Mouse (Mus musculus) lung, postnatal 0 days (tissue): Measurements from ENCODE around the gene Moap1. TPM values are rescaled to one million over a fixed set of nuclear protein-coding genes. Genes with fewer than 3 reads are reported as not detected.

Source experiments
- ATAC-seq: fragments of 200-750 bp; cut with Nextera tagmentation; 2 replicates; pipeline ENCODE4 v1.8.0; 2017; ENCODE audit warnings: moderate library complexity
- DNase-seq: peaks from one replicate; pipeline ENCODE4 v3.0.0-alpha.2; 2016; ENCODE audit warnings: low spot score
- H3K27ac ChIP-seq: fragments of 300-500 bp; sonication (generic); 2 replicates; pipeline ENCODE4 v1.5.1; 2014; ENCODE audit warnings: antibody characterized with exemption, mild to moderate bottlenecking, low read length, mixed read lengths
- H3K27me3 ChIP-seq: fragments of 300-500 bp; sonication (generic); replicated peaks from 2 replicates; pipeline ENCODE4 v1.6.1; 2014; ENCODE audit warnings: low read length, mixed read lengths; ENCODE audit not compliant: insufficient read depth
- H3K36me3 ChIP-seq: fragments of 300-500 bp; sonication (generic); 2 replicates; pipeline ENCODE4 v1.6.1; 2014; ENCODE audit warnings: low read length, mixed read lengths; ENCODE audit not compliant: insufficient read depth
- H3K4me1 ChIP-seq: fragments of 300-500 bp; sonication (generic); 2 replicates; pipeline ENCODE4 v1.6.1; 2014; ENCODE audit warnings: antibody characterized with exemption, low read depth, low read length, mixed read lengths; ENCODE audit not compliant: insufficient read depth
- H3K4me2 ChIP-seq: fragments of 300-500 bp; sonication (generic); replicated peaks from 2 replicates; pipeline ENCODE4 v1.6.1; 2014; ENCODE audit warnings: low read depth, mild to moderate bottlenecking, low read length, moderate library complexity, mixed read lengths
- H3K4me3 ChIP-seq: fragments of 300-500 bp; sonication (generic); 2 replicates; pipeline ENCODE4 v1.5.1; 2014; ENCODE audit warnings: low read depth, low read length
- H3K9ac ChIP-seq: fragments of 300-500 bp; sonication (generic); replicated peaks from 2 replicates; pipeline ENCODE4 v1.6.1; 2014; ENCODE audit warnings: low read depth, mild to moderate bottlenecking
- H3K9me3 ChIP-seq: fragments of 300-500 bp; sonication (generic); 2 replicates; pipeline ENCODE4 v1.6.1; 2016; ENCODE audit warnings: low read length, mixed read lengths
- CTCF ChIP-seq: IDR thresholded peaks from 2 replicates; pipeline ENCODE4 v1.5.1; 2016; ENCODE audit warnings: antibody characterized with exemption, mild to moderate bottlenecking
- EP300 ChIP-seq: IDR thresholded peaks from 2 replicates; pipeline ENCODE4 v1.6.1; 2016; ENCODE audit warnings: antibody characterized with exemption, mild to moderate bottlenecking, control low read depth
- WGBS: fragments of 180-500 bp; shearing (Covaris S2); extraction: QIAGEN DNeasy Blood & Tissue Kit; methylation state at CpG from one replicate; pipeline ENCODE4 v1.1.7; 2014; 5-methylcytosine and 5-hydroxymethylcytosine counted together
- polyA plus RNA-seq: library from polyadenylated mRNA; unstranded; fragments of >200 nt; fragmentation: Nextera tagmentation; extraction: Ambion mirVana; gene quantifications from 2 replicates; pipeline ENCODE4 v1.2.1, GENCODE M21; 2015

The Moap1 gene
- polyA plus RNA-seq, 1 experiment from 2014 or later = 9.7 TPM

DNA sequence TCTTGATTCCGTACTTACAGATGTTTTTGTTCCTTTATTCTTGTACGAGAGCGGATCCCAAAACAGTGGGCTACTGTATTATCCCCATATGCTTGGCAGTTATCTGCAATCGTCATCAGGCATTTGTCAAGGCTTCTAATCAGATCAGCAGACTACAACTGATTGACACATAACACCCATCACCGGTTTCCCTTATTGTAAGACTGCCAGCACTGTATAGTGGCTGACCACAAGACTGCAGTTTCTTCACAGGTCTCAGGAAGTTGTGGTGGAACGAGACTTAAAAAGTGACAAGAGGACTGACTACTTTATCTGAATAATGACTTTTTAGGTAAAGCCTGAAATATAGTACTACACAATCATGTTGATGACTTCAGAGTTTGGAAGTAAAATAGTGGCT, 1.4 kb upstream of the Moap1 start:
- H3K9me3 ChIP-seq = no peaks in the 10 kb centered on the region
- H3K36me3 ChIP-seq = no peaks in the 10 kb centered on the region
- 0 out of 2 replicates have a peak overlapping the region, but pooled peaks have one; percentile 74 for H3K4me3 ChIP-seq
- DNase-seq (peak; percentile 52), ATAC-seq (no peak)
- H3K4me2 ChIP-seq = peak overlapping the region; percentile 92; the same call in 1 of the 2 replicates
- no peak overlapping the region for H3K27ac ChIP-seq
- H3K4me1 ChIP-seq = peaks cover 5% of the 10 kb centered on the region; the same call in 1 of the 2 replicates
- no peak overlapping the region for H3K9ac ChIP-seq
- TF ChIP-seq CTCF (0 out of 2 replicates have a peak, but pooled peaks have one; percentile 17), EP300 (no peak)
- WGBS = 46% methylated on average over 6 of the region's 6 CpGs
- H3K27me3 ChIP-seq = no peaks in the 10 kb centered on the region

DNA sequence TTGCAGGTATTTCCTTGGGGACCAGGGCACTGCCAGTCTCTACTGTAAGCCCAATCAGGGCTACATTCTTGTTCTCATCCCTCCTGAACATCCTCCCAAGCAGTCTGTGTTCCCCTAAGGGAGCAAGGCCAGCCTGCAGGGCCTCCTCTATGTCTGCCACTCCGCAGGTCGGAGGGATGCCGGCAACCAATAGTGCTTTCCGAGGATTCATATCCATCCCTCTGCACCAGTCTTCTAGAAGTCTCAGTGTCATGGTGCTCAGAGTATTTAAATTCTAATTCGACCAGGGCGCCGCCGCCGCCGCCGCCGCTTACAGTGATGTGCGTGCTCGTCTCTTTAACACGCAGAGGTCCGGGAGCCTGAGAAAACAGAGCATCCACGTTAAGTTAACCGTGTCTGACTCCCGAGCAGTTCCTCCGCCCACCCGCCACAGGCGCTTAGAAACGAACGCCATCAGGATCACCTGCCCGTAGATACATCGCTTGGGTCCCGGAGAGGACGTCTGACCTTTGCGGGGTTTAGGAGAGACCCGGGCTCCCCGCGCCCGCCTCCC, 349 bp downstream of the Moap1 start:
- H3K4me2 ChIP-seq = peak overlapping the region; percentile 92
- H3K36me3 ChIP-seq = no peaks in the 10 kb centered on the region
- peaks cover 5% of the 10 kb centered on the region; the same call in 1 of the 2 replicates for H3K4me1 ChIP-seq
- ATAC-seq = peak; percentile 4
- no peak for DNase-seq
- H3K4me3 ChIP-seq = peak overlapping the region; percentile 74
- TF ChIP-seq EP300 (no peak), CTCF (no peak)
- H3K9ac ChIP-seq = peak overlapping the region; percentile 73
- H3K27me3 ChIP-seq = no peaks in the 10 kb centered on the region
- peak overlapping the region; percentile 94 for H3K27ac ChIP-seq
- H3K9me3 ChIP-seq = no peaks in the 10 kb centered on the region
- 4% methylated on average over 33 of the region's 33 CpGs for whole genome bisulfite sequencing

DNA sequence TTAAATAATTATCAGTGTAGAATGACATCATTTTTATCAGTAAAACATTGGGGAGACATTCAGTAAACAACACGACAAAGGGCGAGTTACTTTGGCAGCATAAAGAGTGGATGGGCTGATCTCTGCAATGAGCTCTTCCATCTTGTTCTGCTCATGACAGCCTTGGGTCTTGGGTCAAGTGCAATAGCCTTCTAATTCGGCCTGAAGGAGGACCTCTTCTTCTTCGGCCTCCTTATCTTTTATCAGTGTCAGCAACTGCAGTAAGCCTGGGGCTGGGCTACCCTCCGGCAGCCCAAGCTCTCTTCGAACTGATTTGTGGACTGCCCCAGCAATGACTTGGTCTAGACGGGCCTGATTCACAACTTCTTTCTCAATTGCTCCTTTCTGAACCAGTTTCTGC, 1.4 kb downstream of the Moap1 start:
- peaks cover 5% of the 10 kb centered on the region; the same call in 1 of the 2 replicates for H3K4me1 ChIP-seq
- H3K9me3 ChIP-seq = no peaks in the 10 kb centered on the region
- TF ChIP-seq CTCF = no peak
- no peak for TF ChIP-seq EP300
- 69% methylated on average over 7 of the region's 7 CpGs for WGBS
- no peak overlapping the region for H3K4me3 ChIP-seq
- DNase-seq (no peak), ATAC-seq (no peak)
- H3K9ac ChIP-seq = no peak overlapping the region
- H3K4me2 ChIP-seq = no peak overlapping the region
- no peaks in the 10 kb centered on the region for H3K36me3 ChIP-seq
- H3K27ac ChIP-seq = no peak overlapping the region
- H3K27me3 ChIP-seq = no peaks in the 10 kb centered on the region

DNA sequence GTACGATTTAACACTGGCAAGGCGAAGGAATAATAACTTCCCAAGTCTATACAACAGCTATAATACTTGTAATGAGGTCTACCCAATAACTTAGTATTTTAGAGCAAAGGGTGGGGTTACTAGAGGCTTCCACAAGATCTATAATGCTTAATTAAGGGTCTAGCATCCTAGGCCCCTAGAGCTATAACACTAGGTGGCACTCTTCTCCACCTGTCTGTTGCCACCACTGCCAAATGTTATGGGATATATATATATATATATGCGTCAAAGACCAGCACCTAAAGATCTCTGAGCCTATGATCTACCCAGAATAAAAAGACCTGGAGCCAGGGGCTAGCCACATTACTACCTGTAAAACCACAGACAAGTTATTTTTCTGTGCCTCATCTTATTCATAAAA, 3.2 kb downstream of the Moap1 start:
- ATAC-seq (no peak), DNase-seq (peak; percentile 42)
- H3K27ac ChIP-seq = no peak overlapping the region

GRCm38 (mm10) chr12:102739096-102739495, 4.4 kb downstream of the Moap1 start:
- DNase-seq (no peak), ATAC-seq (no peak)
- Histone ChIP-seq H3K9me3 (no peaks in the 10 kb centered on the region), H3K4me2 (no peak overlapping the region), H3K36me3 (no peaks in the 10 kb centered on the region), H3K27ac (no peak overlapping the region), H3K4me1 (no peaks in the 10 kb centered on the region), H3K4me3 (no peak overlapping the region), H3K27me3 (no peaks in the 10 kb centered on the region), H3K9ac (no peak overlapping the region)
- TF ChIP-seq CTCF (no peak), EP300 (no peak)
- WGBS = 68% methylated on average over 5 of the region's 5 CpGs

More for the DNA sequence above, 3.2 kb downstream of the Moap1 start:
- Histone ChIP-seq H3K9ac (no peak overlapping the region), H3K9me3 (no peaks in the 10 kb centered on the region), H3K4me2 (no peak overlapping the region), H3K27me3 (no peaks in the 10 kb centered on the region), H3K4me1 (peaks cover 5% of the 10 kb centered on the region; the same call in 1 of the 2 replicates), H3K4me3 (no peak overlapping the region), H3K36me3 (no peaks in the 10 kb centered on the region)
- WGBS = 59% methylated on average over 3 of the region's 3 CpGs
- TF ChIP-seq CTCF = peak; percentile 69
- no peak for TF ChIP-seq EP300

DNA sequence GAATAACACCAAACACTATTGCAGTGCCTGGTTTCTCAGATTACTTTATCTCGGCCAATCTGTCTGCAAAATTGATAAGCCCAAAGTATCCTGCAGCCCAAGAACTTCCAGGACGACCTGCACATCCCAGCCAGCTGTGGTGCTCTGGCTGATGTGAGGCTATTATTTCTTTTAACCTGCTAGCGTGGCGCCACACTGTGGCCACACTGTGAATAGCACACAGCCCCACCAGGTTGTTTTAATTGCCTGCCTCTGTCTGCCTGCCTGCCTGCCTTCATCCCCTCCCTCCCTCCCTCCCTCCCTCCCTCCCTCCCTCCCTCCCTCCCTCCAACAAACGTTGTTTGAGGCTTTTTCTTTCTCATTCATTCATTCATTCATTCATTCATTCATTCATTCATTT, 10.1 kb downstream of the Moap1 start:
- Histone ChIP-seq H3K9me3 (no peaks in the 10 kb centered on the region), H3K4me1 (no peaks in the 10 kb centered on the region; the same call in 1 of the 2 replicates), H3K36me3 (no peaks in the 10 kb centered on the region), H3K9ac (no peak overlapping the region), H3K27me3 (no peaks in the 10 kb centered on the region), H3K27ac (no peak overlapping the region), H3K4me2 (no peak overlapping the region), H3K4me3 (no peak overlapping the region)
- peak; percentile 79 for TF ChIP-seq CTCF
- TF ChIP-seq EP300 = no peak
- DNase-seq (peak; percentile 53), ATAC-seq (no peak)
- 5% methylated on average over 4 of the region's 5 CpGs for WGBS
